Mouse (Mus musculus): ENCODE data around the gene Large2.

DNA sequence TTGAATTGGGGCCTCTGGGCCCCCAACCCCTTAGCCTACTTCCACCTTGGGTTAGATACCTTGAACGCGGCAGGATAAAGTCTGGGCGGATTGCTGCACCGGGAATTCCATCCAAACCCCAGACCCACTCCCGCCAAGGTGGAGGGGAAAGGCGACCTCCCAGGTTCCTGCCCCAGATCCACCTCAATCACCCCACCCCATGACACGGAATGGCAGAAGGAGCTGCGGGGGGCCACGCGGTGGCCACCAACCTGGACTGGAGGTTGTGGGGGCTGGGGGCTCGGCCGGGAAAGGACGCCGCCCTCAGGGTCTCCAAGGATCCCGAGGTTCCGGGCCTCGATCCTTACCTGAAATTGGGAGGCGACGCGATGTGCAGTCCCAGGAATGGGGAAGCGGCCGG lies 26.0 kb upstream of the Large2 start:
- no peak for TF ChIP-seq CTCF (IDR thresholded peaks at IDR 0.05)
- TF ChIP-seq EP300 (IDR thresholded peaks at IDR 0.05; ENCODE audit: insufficient read depth, low read depth, low read length), result no peak

Measured in heart, adult 2 months (tissue).